In the genomic region with DNA sequence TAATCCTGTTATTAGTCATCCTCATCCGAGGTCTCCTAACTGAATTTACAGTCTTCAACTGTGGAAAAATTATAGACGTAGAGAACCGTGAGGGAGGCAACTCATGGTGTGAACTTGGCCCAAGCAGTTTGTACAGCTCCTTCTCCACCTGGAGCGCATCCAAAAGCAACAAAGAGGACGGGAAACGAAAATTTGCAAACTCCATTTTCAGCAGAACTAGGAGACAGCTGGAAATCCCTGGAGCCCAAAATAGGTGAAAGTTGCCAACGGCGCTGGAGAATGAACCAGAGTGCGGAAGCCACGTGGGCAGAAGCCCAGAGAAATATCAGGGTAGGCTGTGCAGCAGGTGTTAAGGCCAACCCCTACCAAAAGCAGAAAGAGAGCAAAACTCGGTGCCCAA, we compare ENCODE assay signal across 8 mouse cellular contexts.
DNase-seq lines count a peak whose midpoint lies in the region; ATAC-seq and TF ChIP-seq lines count a peak whose summit lies in the region.

No protein-coding gene starts in this region.

- no peak for TF ChIP-seq EP300 in liver, postnatal 0 days (IDR thresholded peaks at IDR 0.05; ENCODE audit: low read depth)

- peak; percentile 73 for DNase-seq in embryonic facial prominence, embryonic 14.5 days (ENCODE audit: low spot score)
- DNase-seq in embryonic facial prominence, embryonic 10.5 days (ENCODE audit: low spot score): no peak
- peak; percentile 76 for DNase-seq in adrenal gland, postnatal 14 days
- DNase-seq in heart, postnatal 14 days: peak; percentile 68 to 76
- peak; percentile 30 to 49 for DNase-seq in left cerebral cortex, postnatal 14 days (ENCODE audit: low spot score in 2 of 2)
- no peak for DNase-seq in liver, postnatal 0 days
- no peak for DNase-seq in midbrain, embryonic 14.5 days

- no peak overlapping the region for H3K4me3 ChIP-seq in embryonic facial prominence, embryonic 14.5 days (ENCODE audit: low read depth, low read length)
- H3K4me3 ChIP-seq in embryonic facial prominence, embryonic 10.5 days: no peak overlapping the region
- no peak overlapping the region for H3K4me3 ChIP-seq in stomach, embryonic 16.5 days (replicated peaks; ENCODE audit: low read length)
- H3K4me3 ChIP-seq in liver, postnatal 0 days (ENCODE audit: low read depth, low read length): no peak overlapping the region
- no peak overlapping the region for H3K4me3 ChIP-seq in midbrain, embryonic 14.5 days (replicated peaks; ENCODE audit: low read depth, low read length)

- H3K27me3 ChIP-seq in embryonic facial prominence, embryonic 14.5 days (replicated peaks; ENCODE audit: control insufficient read depth, insufficient read depth, low read length): no peaks in the 10 kb centered on the region
- H3K27me3 ChIP-seq in embryonic facial prominence, embryonic 10.5 days (replicated peaks; ENCODE audit: low read depth, poor library complexity, severe bottlenecking): peaks cover 16% of the 10 kb centered on the region; the same call in 1 of the 2 replicates
- no peaks in the 10 kb centered on the region for H3K27me3 ChIP-seq in stomach, embryonic 16.5 days (ENCODE audit: control insufficient read depth, insufficient read depth, low read length)
- H3K27me3 ChIP-seq in liver, postnatal 0 days (ENCODE audit: insufficient read depth, low read length): no peaks in the 10 kb centered on the region
- no peaks in the 10 kb centered on the region for H3K27me3 ChIP-seq in midbrain, embryonic 14.5 days (ENCODE audit: control insufficient read depth, insufficient read depth, low read length)

- no peak overlapping the region for H3K9ac ChIP-seq in embryonic facial prominence, embryonic 14.5 days (ENCODE audit: low read depth, low read length)
- no peak overlapping the region for H3K9ac ChIP-seq in stomach, embryonic 16.5 days (ENCODE audit: low read length)
- no peak overlapping the region for H3K9ac ChIP-seq in liver, postnatal 0 days (replicated peaks)
- H3K9ac ChIP-seq in midbrain, embryonic 14.5 days (replicated peaks; ENCODE audit: low read length): no peak overlapping the region

- 0 out of 2 replicates have a peak overlapping the region, but pooled peaks have one; percentile 2 for H3K27ac ChIP-seq in embryonic facial prominence, embryonic 14.5 days (replicated peaks; ENCODE audit: low read depth, low read length)
- H3K27ac ChIP-seq in embryonic facial prominence, embryonic 10.5 days (replicated peaks): no peak overlapping the region
- H3K27ac ChIP-seq in stomach, embryonic 16.5 days (ENCODE audit: low read length): no peak overlapping the region
- no peak overlapping the region for H3K27ac ChIP-seq in liver, postnatal 0 days (ENCODE audit: low read depth)
- H3K27ac ChIP-seq in midbrain, embryonic 14.5 days (replicated peaks; ENCODE audit: low read depth, low read length): no peak overlapping the region

- intact Hi-C loops in heart, postnatal 14 days (cut with DNase I): loop anchor here (5.0 kb wide), 1 partner anchor 36 kb away; no protein-coding TSS in a partner anchor
- intact Hi-C loops in left cerebral cortex, postnatal 14 days (cut with DNase I): no loop called here

- H3K4me1 ChIP-seq in embryonic facial prominence, embryonic 14.5 days (ENCODE audit: control insufficient read depth, insufficient read depth, low read length): peaks cover 22% of the 10 kb centered on the region
- H3K4me1 ChIP-seq in embryonic facial prominence, embryonic 10.5 days: peaks cover 26% of the 10 kb centered on the region
- H3K4me1 ChIP-seq in stomach, embryonic 16.5 days (ENCODE audit: control insufficient read depth, insufficient read depth, low read length): peaks cover 4% of the 10 kb centered on the region; the same call in 1 of the 2 replicates
- no peaks in the 10 kb centered on the region; the same call in 1 of the 2 replicates for H3K4me1 ChIP-seq in liver, postnatal 0 days (ENCODE audit: insufficient read depth)
- no peaks in the 10 kb centered on the region for H3K4me1 ChIP-seq in midbrain, embryonic 14.5 days (ENCODE audit: control insufficient read depth, insufficient read depth, low read length)

- 62% methylated on average over 11 of the region's 11 CpGs for WGBS in embryonic facial prominence, embryonic 14.5 days
- 91% methylated on average over 11 of the region's 11 CpGs for WGBS in embryonic facial prominence, embryonic 10.5 days
- WGBS in stomach, embryonic 16.5 days: 54% methylated on average over 11 of the region's 11 CpGs
- WGBS in liver, postnatal 0 days (ENCODE audit: insufficient replicate concordance): 72% methylated on average over 11 of the region's 11 CpGs
- WGBS in midbrain, embryonic 14.5 days: 86% methylated on average over 11 of the region's 11 CpGs

- H3K9me3 ChIP-seq in embryonic facial prominence, embryonic 14.5 days (ENCODE audit: control insufficient read depth, low read length): no peaks in the 10 kb centered on the region
- H3K9me3 ChIP-seq in embryonic facial prominence, embryonic 10.5 days: no peaks in the 10 kb centered on the region
- no peaks in the 10 kb centered on the region for H3K9me3 ChIP-seq in stomach, embryonic 16.5 days (replicated peaks; ENCODE audit: control insufficient read depth, low read length)
- no peaks in the 10 kb centered on the region for H3K9me3 ChIP-seq in liver, postnatal 0 days (ENCODE audit: low read length)
- H3K9me3 ChIP-seq in midbrain, embryonic 14.5 days (ENCODE audit: control insufficient read depth, low read length): no peaks in the 10 kb centered on the region

- ATAC-seq in embryonic facial prominence, embryonic 14.5 days (ENCODE audit: low read depth): no peak
- 0 out of 2 replicates have a peak, but pooled peaks have one; percentile 27 for ATAC-seq in stomach, embryonic 16.5 days (ENCODE audit: insufficient read depth, low FRiP score)
- no peak for ATAC-seq in liver, postnatal 0 days
- no peak for ATAC-seq in midbrain, embryonic 14.5 days (ENCODE audit: low FRiP score, low TSS enrichment)

- H3K36me3 ChIP-seq in embryonic facial prominence, embryonic 14.5 days (ENCODE audit: control insufficient read depth, insufficient read depth, low read length): no peaks in the 10 kb centered on the region
- H3K36me3 ChIP-seq in embryonic facial prominence, embryonic 10.5 days (replicated peaks): no peaks in the 10 kb centered on the region
- H3K36me3 ChIP-seq in stomach, embryonic 16.5 days (ENCODE audit: control insufficient read depth, insufficient read depth, low read length): no peaks in the 10 kb centered on the region
- no peaks in the 10 kb centered on the region for H3K36me3 ChIP-seq in liver, postnatal 0 days (replicated peaks; ENCODE audit: insufficient read depth, low read length)
- no peaks in the 10 kb centered on the region for H3K36me3 ChIP-seq in midbrain, embryonic 14.5 days (ENCODE audit: control insufficient read depth, insufficient read depth, low read length)

- H3K4me2 ChIP-seq in embryonic facial prominence, embryonic 14.5 days (ENCODE audit: low read depth, low read length): no peak overlapping the region
- H3K4me2 ChIP-seq in stomach, embryonic 16.5 days (ENCODE audit: low read depth, low read length): no peak overlapping the region
- no peak overlapping the region for H3K4me2 ChIP-seq in liver, postnatal 0 days (ENCODE audit: low read depth, low read length)
- H3K4me2 ChIP-seq in midbrain, embryonic 14.5 days (ENCODE audit: low read length): no peak overlapping the region

- no peak for TF ChIP-seq CTCF in liver, postnatal 0 days (IDR thresholded peaks at IDR 0.05; ENCODE audit: low read depth)

Comparison
In these comparisons a context has a peak if more than half of its experiments do, and no peak if none do; other contexts are left out.
1. DNase-seq: peak in embryonic facial prominence, embryonic 14.5 days (single experiment), adrenal gland, postnatal 14 days (single experiment), heart, postnatal 14 days (2 of 2) and left cerebral cortex, postnatal 14 days (2 of 2); none in embryonic facial prominence, embryonic 10.5 days (single experiment), liver, postnatal 0 days (single experiment) and midbrain, embryonic 14.5 days (single experiment).